Mouse (Mus musculus) hindbrain, embryonic 14.5 days (tissue): ENCODE data around the gene Myo3b. TPM values are rescaled to one million over a fixed set of nuclear protein-coding genes. Genes with fewer than 3 reads are reported as not detected.
A peak's percentile ranks its signal among the peaks of the same experiment; 100 is the strongest.

Experiments used
- ATAC-seq: fragments of 200-750 bp; cut with Nextera tagmentation; 2 replicates; pipeline ENCODE4 v1.8.0; 2017; ENCODE audit warnings: moderate number of reproducible peaks, mild to moderate bottlenecking, moderate TSS enrichment, moderate library complexity; ENCODE audit not compliant: low FRiP score
- DNase-seq: peaks from one replicate; pipeline ENCODE4 v3.0.0-alpha.2; 2015; ENCODE audit warnings: low spot score
- H3K27ac ChIP-seq: fragments of 300-500 bp; sonication (generic); 2 replicates; pipeline ENCODE4 v1.5.1; 2014; ENCODE audit warnings: mild to moderate bottlenecking, moderate library complexity
- H3K27me3 ChIP-seq: fragments of 300-500 bp; sonication (generic); 2 replicates; pipeline ENCODE4 v1.6.1; 2014; ENCODE audit warnings: mild to moderate bottlenecking, low read length, mixed read lengths; ENCODE audit not compliant: control insufficient read depth, insufficient read depth
- H3K36me3 ChIP-seq: fragments of 300-500 bp; sonication (generic); replicated peaks from 2 replicates; pipeline ENCODE4 v1.6.1; 2014; ENCODE audit not compliant: control insufficient read depth, insufficient read depth
- H3K4me1 ChIP-seq: fragments of 300-500 bp; sonication (generic); replicated peaks from 2 replicates; pipeline ENCODE4 v1.6.1; 2014; ENCODE audit warnings: antibody characterized with exemption, low read length, mixed read lengths; ENCODE audit not compliant: control insufficient read depth, insufficient read depth
- H3K4me2 ChIP-seq: fragments of 300-500 bp; sonication (generic); replicated peaks from 2 replicates; pipeline ENCODE4 v1.6.1; 2014; ENCODE audit warnings: mild to moderate bottlenecking, moderate library complexity
- H3K4me3 ChIP-seq: fragments of 300-500 bp; sonication (generic); replicated peaks from 2 replicates; pipeline ENCODE4 v1.5.1; 2014; ENCODE audit warnings: mild to moderate bottlenecking, low read length
- H3K9ac ChIP-seq: fragments of 300-500 bp; sonication (generic); 2 replicates; pipeline ENCODE4 v1.6.1; 2014
- H3K9me3 ChIP-seq: fragments of 300-500 bp; sonication (generic); 2 replicates; pipeline ENCODE4 v1.6.1; 2016; ENCODE audit warnings: low read length; ENCODE audit not compliant: control insufficient read depth
- WGBS: fragments of 180-500 bp; shearing (Covaris S2); extraction: QIAGEN DNeasy Blood & Tissue Kit; methylation state at CpG from one replicate; pipeline ENCODE4 v1.1.7; 2014; 5-methylcytosine and 5-hydroxymethylcytosine counted together
- polyA plus RNA-seq: library from polyadenylated mRNA; unstranded; fragments of >200 nt; fragmentation: Nextera tagmentation; extraction: Ambion mirVana; gene quantifications from 2 replicates; pipeline ENCODE4 v1.2.1, GENCODE M21; 2014

Gene Myo3b
- polyA plus RNA-seq, 1 experiment from 2014 or later, result 0.27 TPM

DNA sequence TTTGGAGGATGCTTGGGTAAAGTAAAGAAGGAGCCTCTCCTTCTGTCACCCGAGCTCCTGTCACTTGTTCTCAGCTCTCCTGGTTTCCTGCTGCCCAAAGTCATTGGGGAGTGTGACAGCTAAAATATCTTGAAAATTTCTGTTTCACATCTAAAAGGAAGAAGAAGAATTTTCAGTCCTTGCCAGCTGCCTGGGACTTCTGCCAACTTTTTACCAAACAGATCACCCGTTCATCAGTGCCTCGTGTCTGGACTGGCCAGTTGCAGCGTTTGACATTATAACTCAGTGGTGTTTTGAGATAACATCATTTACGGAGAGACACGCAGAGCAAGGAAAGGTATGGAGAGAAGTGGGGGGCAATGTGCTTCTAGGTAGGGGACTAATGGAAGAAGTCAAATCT is 20.7 kb upstream of the Myo3b start:
- Histone ChIP-seq H3K4me3 (no peak overlapping the region), H3K4me1 (no peaks in the 10 kb centered on the region), H3K4me2 (no peak overlapping the region), H3K9ac (no peak overlapping the region), H3K27ac (no peak overlapping the region), H3K27me3 (no peaks in the 10 kb centered on the region), H3K9me3 (no peaks in the 10 kb centered on the region), H3K36me3 (peaks cover 72% of the 10 kb centered on the region)
- DNase-seq, result peak; percentile 39
- no peak for ATAC-seq
- WGBS, result 77% methylated on average over 6 of the region's 6 CpGs

GRCm38 (mm10) chr2:70024454-70024853 is 14.5 kb upstream of the Myo3b start:
- no peak for ATAC-seq

GRCm38 (mm10) chr2:70025711-70026110 is 13.2 kb upstream of the Myo3b start:
- DNase-seq, result no peak
- Histone ChIP-seq H3K27me3 (no peaks in the 10 kb centered on the region), H3K36me3 (peaks cover 35% of the 10 kb centered on the region), H3K4me2 (no peak overlapping the region), H3K4me3 (no peak overlapping the region), H3K27ac (no peak overlapping the region), H3K4me1 (no peaks in the 10 kb centered on the region), H3K9me3 (peaks cover 24% of the 10 kb centered on the region), H3K9ac (no peak overlapping the region)
- ATAC-seq, result no peak
- 93% methylated on average over 5 of the region's 5 CpGs for WGBS

More at GRCm38 (mm10) chr2:70024454-70024853, 14.5 kb upstream of the Myo3b start:
- Histone ChIP-seq H3K4me2 (no peak overlapping the region), H3K36me3 (peaks cover 41% of the 10 kb centered on the region), H3K27me3 (no peaks in the 10 kb centered on the region), H3K4me3 (no peak overlapping the region), H3K27ac (no peak overlapping the region), H3K4me1 (no peaks in the 10 kb centered on the region), H3K9me3 (peaks cover 18% of the 10 kb centered on the region), H3K9ac (no peak overlapping the region)
- 90% methylated on average over 2 of the region's 2 CpGs for WGBS
- no peak for DNase-seq

DNA sequence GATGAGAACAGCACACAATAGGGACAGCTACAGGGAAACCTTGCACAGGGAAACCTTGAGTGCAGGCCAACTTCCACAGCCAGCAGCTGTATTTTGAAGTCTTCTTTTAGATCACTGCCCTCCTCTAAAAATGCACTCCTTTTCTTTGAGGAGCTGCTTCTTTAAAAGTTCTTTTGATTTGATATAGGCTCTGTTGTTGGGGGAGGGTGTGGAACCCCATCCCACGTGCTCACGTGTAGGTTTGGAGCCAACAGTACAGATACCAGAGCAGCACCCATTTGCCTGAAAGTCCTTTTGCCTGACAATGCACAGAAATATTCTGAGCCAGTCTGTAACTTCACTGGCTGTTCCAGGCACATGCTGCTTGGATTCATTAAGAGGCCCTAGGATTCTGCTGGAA is 7.5 kb upstream of the Myo3b start:
- no peaks in the 10 kb centered on the region for H3K36me3 ChIP-seq
- H3K4me3 ChIP-seq, result no peak overlapping the region
- 87% methylated on average over 2 of the region's 2 CpGs for WGBS
- H3K27ac ChIP-seq, result no peak overlapping the region
- ATAC-seq, result no peak
- H3K4me1 ChIP-seq, result no peaks in the 10 kb centered on the region
- no peak for DNase-seq
- no peaks in the 10 kb centered on the region for H3K27me3 ChIP-seq
- H3K9me3 ChIP-seq, result peaks cover 24% of the 10 kb centered on the region
- H3K9ac ChIP-seq, result no peak overlapping the region
- H3K4me2 ChIP-seq, result no peak overlapping the region

- Histone ChIP-seq H3K9ac (no peak overlapping the region), H3K36me3 (no peaks in the 10 kb centered on the region), H3K4me1 (no peaks in the 10 kb centered on the region), H3K27ac (no peak overlapping the region), H3K27me3 (no peaks in the 10 kb centered on the region), H3K9me3 (peaks cover 2% of the 10 kb centered on the region; the same call in 1 of the 2 replicates), H3K4me2 (no peak overlapping the region), H3K4me3 (no peak overlapping the region)
- ATAC-seq (no peak), DNase-seq (no peak)
- 49% methylated on average over 5 of the region's 5 CpGs for WGBS
These were observed 4.0 kb upstream of the Myo3b start for GRCm38 (mm10) chr2:70034895-70035294.

DNA sequence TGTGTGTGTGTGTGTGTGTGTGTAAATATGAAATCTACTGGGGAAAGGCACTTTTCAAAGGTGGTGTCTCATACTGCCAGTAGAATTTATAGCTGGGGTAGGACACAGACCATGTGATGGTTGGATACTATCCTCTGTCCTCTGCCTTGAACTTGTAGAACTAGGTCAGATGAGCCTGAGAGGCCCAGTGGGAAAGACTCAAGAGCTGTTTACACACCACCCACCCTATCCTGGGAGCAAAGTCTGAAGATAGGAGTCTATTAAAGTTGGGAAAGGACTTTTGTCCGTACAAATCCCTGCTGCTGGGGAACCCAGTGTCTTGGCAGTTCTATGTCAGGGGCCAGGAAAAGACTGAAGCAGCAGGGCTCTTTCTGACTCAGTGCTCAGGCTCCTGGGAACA is 3.6 kb upstream of the Myo3b start:
- no peak overlapping the region for H3K9ac ChIP-seq
- no peak overlapping the region for H3K27ac ChIP-seq
- no peaks in the 10 kb centered on the region for H3K27me3 ChIP-seq
- H3K4me1 ChIP-seq, result no peaks in the 10 kb centered on the region
- no peaks in the 10 kb centered on the region for H3K36me3 ChIP-seq
- no peaks in the 10 kb centered on the region for H3K9me3 ChIP-seq
- 76% methylated on average over 1 of the region's 1 CpGs for WGBS
- DNase-seq (no peak), ATAC-seq (no peak)
- H3K4me2 ChIP-seq, result no peak overlapping the region
- H3K4me3 ChIP-seq, result no peak overlapping the region

DNA sequence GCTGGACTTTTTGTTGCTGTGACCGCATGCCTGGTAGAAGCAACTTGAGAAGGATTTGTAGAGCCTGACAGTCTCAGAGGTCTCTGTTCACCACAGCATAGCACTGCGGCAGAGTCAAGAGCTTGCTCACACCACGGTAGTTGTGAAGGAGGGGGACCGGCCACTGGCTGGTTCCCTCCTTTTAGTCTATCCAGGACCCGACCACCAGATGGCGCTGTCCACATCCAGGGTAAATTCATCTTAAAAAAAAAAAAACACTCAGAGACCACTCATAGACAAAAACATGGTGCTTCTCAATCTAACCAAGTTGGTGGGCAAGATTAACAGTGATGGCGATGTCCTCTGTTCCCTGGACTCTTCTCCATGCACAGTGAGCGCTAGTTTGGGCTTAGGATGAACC is 1.7 kb upstream of the Myo3b start:
- no peaks in the 10 kb centered on the region for H3K27me3 ChIP-seq
- DNase-seq (no peak), ATAC-seq (no peak)
- 79% methylated on average over 8 of the region's 8 CpGs for WGBS
- no peaks in the 10 kb centered on the region for H3K9me3 ChIP-seq
- H3K4me3 ChIP-seq, result no peak overlapping the region
- H3K4me2 ChIP-seq, result no peak overlapping the region
- H3K9ac ChIP-seq, result no peak overlapping the region
- no peak overlapping the region for H3K27ac ChIP-seq
- H3K36me3 ChIP-seq, result no peaks in the 10 kb centered on the region
- no peaks in the 10 kb centered on the region for H3K4me1 ChIP-seq

GRCm38 (mm10) chr2:70044466-70044865 is 5.5 kb downstream of the Myo3b start:
- Histone ChIP-seq H3K4me3 (no peak overlapping the region), H3K9me3 (no peaks in the 10 kb centered on the region), H3K4me2 (no peak overlapping the region), H3K27ac (peak overlapping the region; percentile 67), H3K9ac (no peak overlapping the region), H3K4me1 (no peaks in the 10 kb centered on the region), H3K36me3 (no peaks in the 10 kb centered on the region), H3K27me3 (no peaks in the 10 kb centered on the region)
- no peak for DNase-seq
- peak; percentile 43; the same call in 1 of the 2 replicates for ATAC-seq
- 27% methylated on average over 6 of the region's 6 CpGs for WGBS

- Histone ChIP-seq H3K4me1 (no peaks in the 10 kb centered on the region), H3K4me2 (no peak overlapping the region), H3K27me3 (no peaks in the 10 kb centered on the region), H3K9me3 (no peaks in the 10 kb centered on the region), H3K4me3 (no peak overlapping the region), H3K36me3 (no peaks in the 10 kb centered on the region), H3K9ac (no peak overlapping the region), H3K27ac (no peak overlapping the region)
- 88% methylated on average over 11 of the region's 11 CpGs for WGBS
- no peak for DNase-seq
- ATAC-seq, result no peak
These were observed 8.9 kb downstream of the Myo3b start for GRCm38 (mm10) chr2:70047868-70048267.

DNA sequence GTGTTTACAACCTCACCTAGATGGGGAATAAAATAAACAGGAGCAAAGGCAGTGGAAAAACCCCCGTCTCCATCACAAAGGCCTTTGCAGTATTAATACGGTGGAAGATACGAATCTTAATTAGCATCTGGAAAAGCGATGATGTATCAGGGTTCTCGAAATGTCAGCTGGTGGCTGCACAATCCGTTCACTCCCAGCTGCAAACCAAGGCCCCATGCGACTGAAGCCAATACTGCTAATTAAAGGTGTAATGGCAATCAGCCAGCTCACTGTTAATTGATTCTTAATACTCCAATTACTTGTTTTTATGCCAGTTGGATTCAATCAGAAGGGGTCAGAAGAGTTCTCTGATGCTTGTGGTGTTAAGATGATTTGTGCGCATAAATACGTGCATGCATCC is 14.9 kb downstream of the Myo3b start:
- H3K9me3 ChIP-seq, result no peaks in the 10 kb centered on the region
- WGBS, result 46% methylated on average over 9 of the region's 9 CpGs
- no peak overlapping the region for H3K4me3 ChIP-seq
- no peak for ATAC-seq
- H3K4me1 ChIP-seq, result peaks cover 18% of the 10 kb centered on the region; the same call in 1 of the 2 replicates
- DNase-seq, result no peak
- H3K27ac ChIP-seq, result peak overlapping the region; percentile 63
- H3K36me3 ChIP-seq, result no peaks in the 10 kb centered on the region
- H3K27me3 ChIP-seq, result no peaks in the 10 kb centered on the region
- no peak overlapping the region for H3K9ac ChIP-seq
- H3K4me2 ChIP-seq, result no peak overlapping the region
